Mouse (Mus musculus): ENCODE data around the gene Picalm. TPM values are rescaled to one million over a fixed set of nuclear protein-coding genes. Genes with fewer than 3 reads are reported as not detected.

The Picalm gene
- polyA plus RNA-seq, 1 experiment from 2014 or later, result 27.0 TPM

DNA sequence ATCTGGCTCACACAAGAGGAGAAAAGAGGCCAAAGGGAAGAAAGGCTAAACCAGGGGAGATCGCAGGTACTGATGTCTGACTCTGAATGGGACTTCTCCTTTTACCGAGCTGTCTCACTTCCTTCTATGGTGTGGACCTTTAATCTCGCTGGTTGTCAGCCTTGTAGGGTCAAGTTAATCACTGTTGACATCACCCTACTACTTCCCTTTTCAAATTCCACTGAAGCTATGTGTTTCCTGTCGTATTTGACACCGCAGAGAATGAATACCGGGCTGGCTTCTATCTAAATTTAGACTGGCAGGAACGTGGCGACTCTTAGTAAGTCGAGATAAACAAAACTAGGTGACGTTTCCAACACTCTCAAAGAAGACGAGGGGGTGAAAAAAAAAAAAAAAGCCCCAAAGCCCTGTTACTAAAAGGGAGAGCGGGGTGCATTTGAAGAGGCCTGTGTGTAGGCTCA is 712 bp upstream of the Picalm start:
- Histone ChIP-seq H3K4me1 (ENCODE audit: control insufficient read depth, insufficient read depth, low read length) (0 out of 2 replicates have a peak, but pooled peaks cover 12% of the 10 kb centered on the region), H3K9me3 (ENCODE audit: control insufficient read depth, low read length) (no peaks in the 10 kb centered on the region), H3K4me2 (ENCODE audit: low read depth, low read length) (peak overlapping the region; percentile 77), H3K4me3 (ENCODE audit: low read length) (peak overlapping the region; percentile 92), H3K27me3 (replicated peaks; ENCODE audit: control insufficient read depth, insufficient read depth, low read length) (no peaks in the 10 kb centered on the region), H3K27ac (ENCODE audit: low read length) (peak overlapping the region; percentile 99), H3K9ac (ENCODE audit: low read depth, low read length) (peak overlapping the region; percentile 99), H3K36me3 (ENCODE audit: control insufficient read depth, insufficient read depth, low read length) (no peaks in the 10 kb centered on the region)
- peak; percentile 45 for ATAC-seq
- 2% methylated on average over 12 of the region's 12 CpGs for WGBS

DNA sequence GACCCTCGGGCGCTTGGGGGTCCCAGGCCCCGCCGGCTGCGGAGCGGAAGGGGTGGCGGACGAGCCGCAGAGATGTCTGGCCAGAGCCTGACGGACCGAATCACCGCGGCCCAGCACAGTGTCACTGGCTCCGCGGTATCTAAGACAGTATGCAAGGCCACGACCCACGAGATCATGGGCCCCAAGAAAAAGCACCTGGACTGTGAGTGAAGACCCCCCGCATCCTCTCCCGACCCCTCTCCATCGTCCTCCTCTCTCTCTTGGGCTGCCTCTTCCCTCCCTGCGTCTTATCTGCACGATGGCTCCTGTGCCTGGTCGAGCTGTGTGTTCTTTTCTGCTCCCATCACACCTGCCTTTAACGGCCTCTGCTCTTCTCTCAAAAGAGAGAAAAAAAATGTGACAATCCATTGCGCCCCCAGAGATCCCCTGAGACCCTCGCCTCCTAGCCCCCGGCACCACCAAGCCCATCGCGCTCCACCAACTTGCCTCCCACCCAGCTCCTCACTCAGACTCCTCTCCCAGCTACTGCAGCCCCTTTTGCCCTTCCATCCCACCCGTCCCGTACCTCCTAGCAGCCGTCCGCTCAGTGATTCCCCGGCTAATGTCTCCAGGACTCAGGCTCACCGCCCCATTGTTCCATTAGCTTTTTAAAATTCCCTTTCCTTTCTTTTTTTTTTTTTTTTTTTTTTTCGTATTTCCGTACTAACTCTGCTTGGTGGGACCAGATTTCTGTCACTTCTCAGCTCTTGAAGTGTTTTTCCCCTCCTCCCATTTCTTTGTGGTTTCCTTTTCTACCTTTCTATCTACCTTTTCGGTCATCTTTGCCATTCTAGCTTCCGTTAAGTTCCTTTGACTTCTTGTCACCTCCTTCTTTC is 725 bp downstream of the Picalm start:
- Histone ChIP-seq H3K4me1 (ENCODE audit: control insufficient read depth, insufficient read depth, low read length) (0 out of 2 replicates have a peak, but pooled peaks cover 8% of the 10 kb centered on the region), H3K27me3 (replicated peaks; ENCODE audit: control insufficient read depth, insufficient read depth, low read length) (no peaks in the 10 kb centered on the region), H3K4me3 (ENCODE audit: low read length) (peak overlapping the region; percentile 92), H3K27ac (ENCODE audit: low read length) (peak overlapping the region; percentile 96), H3K4me2 (ENCODE audit: low read depth, low read length) (peak overlapping the region; percentile 81), H3K9ac (ENCODE audit: low read depth, low read length) (peak overlapping the region; percentile 99), H3K36me3 (ENCODE audit: control insufficient read depth, insufficient read depth, low read length) (no peaks in the 10 kb centered on the region), H3K9me3 (ENCODE audit: control insufficient read depth, low read length) (no peaks in the 10 kb centered on the region)
- WGBS, result 1% methylated on average over 37 of the region's 39 CpGs
- ATAC-seq, result peak; percentile 59

DNA sequence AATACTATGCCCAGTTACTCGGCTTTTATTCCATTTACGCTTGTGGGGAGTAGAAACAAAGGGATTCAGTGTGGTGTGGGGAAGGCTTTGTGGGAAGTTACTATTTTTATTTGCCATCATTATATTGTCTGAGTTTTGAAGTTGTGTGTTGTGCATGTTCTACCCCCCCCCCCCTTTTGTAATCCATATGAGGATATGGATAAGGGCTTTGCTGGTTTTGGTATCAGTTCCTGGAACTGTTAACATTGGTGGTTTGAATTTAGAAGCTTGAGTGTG is 1.3 kb downstream of the Picalm start:
- Histone ChIP-seq H3K9ac (ENCODE audit: low read depth, low read length) (peak overlapping the region; percentile 99), H3K4me1 (ENCODE audit: control insufficient read depth, insufficient read depth, low read length) (0 out of 2 replicates have a peak, but pooled peaks cover 8% of the 10 kb centered on the region), H3K4me2 (ENCODE audit: low read depth, low read length) (peak overlapping the region; percentile 81), H3K36me3 (ENCODE audit: control insufficient read depth, insufficient read depth, low read length) (no peaks in the 10 kb centered on the region), H3K27me3 (replicated peaks; ENCODE audit: control insufficient read depth, insufficient read depth, low read length) (no peaks in the 10 kb centered on the region), H3K27ac (ENCODE audit: low read length) (peak overlapping the region; percentile 96), H3K9me3 (ENCODE audit: control insufficient read depth, low read length) (no peaks in the 10 kb centered on the region), H3K4me3 (ENCODE audit: low read length) (peak overlapping the region; percentile 92)
- no peak for ATAC-seq
- under 1% methylated on average over 2 of the region's 2 CpGs for WGBS

DNA sequence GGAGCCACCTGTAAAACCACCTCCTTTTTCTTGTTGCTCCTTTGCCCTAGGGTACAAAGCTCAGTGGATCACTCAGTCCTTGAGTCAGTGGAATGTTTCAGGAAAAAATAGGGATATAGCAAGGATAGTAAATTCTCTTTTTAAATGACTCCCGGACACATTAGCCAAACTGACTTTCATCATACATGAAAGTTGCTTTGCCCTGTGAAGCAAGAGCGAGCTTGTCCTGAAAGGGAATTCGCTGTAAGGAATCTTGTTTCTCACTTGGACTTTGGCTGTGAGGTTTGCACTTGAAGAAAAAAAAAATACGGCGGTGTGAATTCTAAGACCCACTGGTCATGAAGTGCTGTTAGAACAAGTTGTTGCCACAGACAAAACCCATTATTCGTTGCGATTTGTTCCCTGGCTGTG is 1.8 kb downstream of the Picalm start:
- peak overlapping the region; percentile 99 for H3K9ac ChIP-seq (ENCODE audit: low read depth, low read length)
- H3K4me1 ChIP-seq (ENCODE audit: control insufficient read depth, insufficient read depth, low read length), result 0 out of 2 replicates have a peak, but pooled peaks cover 12% of the 10 kb centered on the region
- no peaks in the 10 kb centered on the region for H3K27me3 ChIP-seq (replicated peaks; ENCODE audit: control insufficient read depth, insufficient read depth, low read length)
- H3K4me3 ChIP-seq (ENCODE audit: low read length), result peak overlapping the region; percentile 92
- H3K27ac ChIP-seq (ENCODE audit: low read length), result peak overlapping the region; percentile 96
- no peaks in the 10 kb centered on the region for H3K36me3 ChIP-seq (ENCODE audit: control insufficient read depth, insufficient read depth, low read length)
- peak overlapping the region; percentile 81 for H3K4me2 ChIP-seq (ENCODE audit: low read depth, low read length)
- WGBS, result 3% methylated on average over 7 of the region's 7 CpGs
- H3K9me3 ChIP-seq (ENCODE audit: control insufficient read depth, low read length), result no peaks in the 10 kb centered on the region
- ATAC-seq, result peak; percentile 16; the same call in 1 of the 2 replicates

DNA sequence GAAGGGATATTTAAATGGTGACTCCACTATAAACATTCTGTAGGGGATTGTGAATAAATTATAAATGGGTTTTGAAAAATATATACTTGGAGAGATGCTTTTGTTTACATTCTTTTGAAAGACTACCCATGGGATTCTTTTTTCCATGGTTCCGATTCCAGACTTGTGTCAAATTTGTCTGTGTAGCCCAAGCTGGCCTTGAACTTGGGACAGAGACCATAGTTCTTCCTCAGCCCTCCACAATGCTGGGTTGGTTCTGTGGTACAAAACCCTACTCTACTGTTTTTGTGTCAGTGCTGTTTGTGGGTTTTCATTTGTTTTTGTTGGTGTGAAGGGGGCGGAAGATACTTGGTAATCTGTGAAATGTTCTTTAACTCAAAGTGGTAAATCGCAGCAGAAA is 2.3 kb downstream of the Picalm start:
- no peak for ATAC-seq
- peak overlapping the region; percentile 99 for H3K9ac ChIP-seq (ENCODE audit: low read depth, low read length)
- H3K4me3 ChIP-seq (ENCODE audit: low read length), result peak overlapping the region; percentile 92

DNA sequence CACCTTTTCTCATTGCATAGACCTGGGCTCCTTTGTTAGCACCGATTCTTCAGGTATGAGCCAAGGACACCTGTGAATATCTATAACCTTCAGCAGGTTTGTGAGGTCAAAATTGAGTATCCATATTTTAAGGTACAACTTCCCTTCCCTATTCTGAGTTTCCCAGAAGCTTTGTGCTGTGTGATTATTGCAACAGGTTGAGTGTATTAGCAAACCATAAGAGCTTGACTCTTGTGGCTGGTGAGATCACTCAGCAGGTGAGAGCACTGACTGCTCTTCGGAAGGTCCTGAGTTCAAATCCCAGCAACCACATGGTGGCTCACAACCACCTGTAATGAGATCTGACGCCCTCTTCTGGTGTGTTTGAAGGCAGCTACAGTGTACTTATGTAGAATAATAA is 6.7 kb downstream of the Picalm start:
- ATAC-seq, result no peak
- no peak overlapping the region for H3K4me3 ChIP-seq (ENCODE audit: low read length)
- no peak overlapping the region for H3K9ac ChIP-seq (ENCODE audit: low read depth, low read length)
- H3K4me1 ChIP-seq (ENCODE audit: control insufficient read depth, insufficient read depth, low read length), result peaks cover 18% of the 10 kb centered on the region
- H3K27me3 ChIP-seq (replicated peaks; ENCODE audit: control insufficient read depth, insufficient read depth, low read length), result no peaks in the 10 kb centered on the region
- no peak overlapping the region for H3K27ac ChIP-seq (ENCODE audit: low read length)
- WGBS, result 76% methylated on average over 3 of the region's 3 CpGs
- no peaks in the 10 kb centered on the region for H3K36me3 ChIP-seq (ENCODE audit: control insufficient read depth, insufficient read depth, low read length)
- no peak overlapping the region for H3K4me2 ChIP-seq (ENCODE audit: low read depth, low read length)
- H3K9me3 ChIP-seq (ENCODE audit: control insufficient read depth, low read length), result no peaks in the 10 kb centered on the region

More for the DNA sequence above, 2.3 kb downstream of the Picalm start:
- WGBS, result 44% methylated on average over 3 of the region's 3 CpGs
- Histone ChIP-seq H3K27ac (ENCODE audit: low read length) (peak overlapping the region; percentile 96), H3K27me3 (replicated peaks; ENCODE audit: control insufficient read depth, insufficient read depth, low read length) (no peaks in the 10 kb centered on the region), H3K9me3 (ENCODE audit: control insufficient read depth, low read length) (no peaks in the 10 kb centered on the region), H3K4me2 (ENCODE audit: low read depth, low read length) (peak overlapping the region; percentile 81), H3K4me1 (ENCODE audit: control insufficient read depth, insufficient read depth, low read length) (0 out of 2 replicates have a peak, but pooled peaks cover 13% of the 10 kb centered on the region), H3K36me3 (ENCODE audit: control insufficient read depth, insufficient read depth, low read length) (no peaks in the 10 kb centered on the region)

DNA sequence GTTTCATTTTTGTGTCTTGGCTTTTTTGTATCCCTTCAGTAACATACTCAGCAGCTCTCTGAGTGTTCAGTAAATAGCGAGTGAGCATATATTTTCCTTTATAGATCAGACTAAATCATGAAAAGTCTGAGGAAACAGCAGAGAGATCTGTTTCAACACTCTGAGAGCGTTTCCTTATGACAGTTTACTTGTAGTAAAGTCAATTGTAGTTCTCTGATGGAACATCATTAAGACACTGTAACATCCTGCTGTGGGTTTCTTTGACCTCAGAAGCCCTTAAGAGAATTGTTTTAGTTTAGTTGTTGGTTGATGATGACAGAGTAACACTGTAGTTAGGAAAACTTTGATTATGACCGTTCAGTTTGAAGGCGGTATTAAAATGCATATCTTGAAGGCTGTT is 8.3 kb downstream of the Picalm start:
- no peak for ATAC-seq
- Histone ChIP-seq H3K9me3 (ENCODE audit: control insufficient read depth, low read length) (no peaks in the 10 kb centered on the region), H3K9ac (ENCODE audit: low read depth, low read length) (no peak overlapping the region), H3K4me1 (ENCODE audit: control insufficient read depth, insufficient read depth, low read length) (peaks cover 18% of the 10 kb centered on the region), H3K4me3 (ENCODE audit: low read length) (no peak overlapping the region), H3K27ac (ENCODE audit: low read length) (no peak overlapping the region), H3K36me3 (ENCODE audit: control insufficient read depth, insufficient read depth, low read length) (no peaks in the 10 kb centered on the region), H3K27me3 (replicated peaks; ENCODE audit: control insufficient read depth, insufficient read depth, low read length) (no peaks in the 10 kb centered on the region), H3K4me2 (ENCODE audit: low read depth, low read length) (no peak overlapping the region)
- WGBS, result 66% methylated on average over 4 of the region's 4 CpGs

DNA sequence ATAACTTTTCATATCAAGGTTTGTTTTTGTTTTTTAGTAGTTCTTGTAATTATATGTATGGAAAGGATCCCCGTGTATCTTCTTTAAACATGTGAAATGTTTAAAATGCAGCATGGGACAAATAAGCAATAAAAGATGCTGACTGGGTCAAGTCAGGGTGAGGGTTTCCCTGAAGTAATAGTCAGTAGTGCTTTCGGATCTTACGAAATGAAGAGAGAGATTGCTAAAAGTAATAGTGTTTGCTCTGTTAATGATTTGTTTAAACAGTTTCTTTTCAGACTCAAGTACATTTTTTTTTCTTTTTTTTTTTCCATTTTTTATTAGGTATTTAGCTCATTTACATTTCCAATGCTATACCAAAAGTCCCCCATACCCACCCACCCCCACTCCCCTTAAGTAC is 10.3 kb downstream of the Picalm start:
- no peak overlapping the region for H3K4me3 ChIP-seq (ENCODE audit: low read length)
- H3K9ac ChIP-seq (ENCODE audit: low read depth, low read length), result no peak overlapping the region
- no peaks in the 10 kb centered on the region for H3K27me3 ChIP-seq (replicated peaks; ENCODE audit: control insufficient read depth, insufficient read depth, low read length)
- no peaks in the 10 kb centered on the region for H3K9me3 ChIP-seq (ENCODE audit: control insufficient read depth, low read length)
- no peaks in the 10 kb centered on the region for H3K36me3 ChIP-seq (ENCODE audit: control insufficient read depth, insufficient read depth, low read length)
- 29% methylated on average over 3 of the region's 3 CpGs for WGBS
- no peak overlapping the region for H3K27ac ChIP-seq (ENCODE audit: low read length)
- H3K4me1 ChIP-seq (ENCODE audit: control insufficient read depth, insufficient read depth, low read length), result peaks cover 19% of the 10 kb centered on the region
- no peak overlapping the region for H3K4me2 ChIP-seq (ENCODE audit: low read depth, low read length)
- no peak for ATAC-seq

DNA sequence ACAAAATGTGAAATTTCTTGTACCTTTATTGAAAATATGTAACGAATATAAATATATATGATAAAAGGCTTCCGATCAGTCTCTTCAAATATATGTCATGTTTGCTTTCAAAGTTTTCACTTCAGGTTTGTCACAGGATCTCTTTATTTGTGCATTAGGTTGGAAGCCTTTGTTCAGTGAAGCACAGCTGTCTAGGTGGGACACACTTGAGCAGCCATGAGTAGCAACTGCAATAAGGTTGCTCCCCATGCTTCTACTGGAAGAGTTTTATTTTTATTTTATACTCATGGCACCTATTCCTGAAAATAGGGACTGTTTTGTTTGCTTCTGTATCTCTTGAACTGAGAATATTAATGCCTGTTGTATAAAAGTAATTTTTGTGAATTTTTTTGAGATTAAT is 14.3 kb downstream of the Picalm start:
- Histone ChIP-seq H3K4me2 (ENCODE audit: low read depth, low read length) (no peak overlapping the region), H3K9ac (ENCODE audit: low read depth, low read length) (no peak overlapping the region), H3K27me3 (replicated peaks; ENCODE audit: control insufficient read depth, insufficient read depth, low read length) (no peaks in the 10 kb centered on the region), H3K4me1 (ENCODE audit: control insufficient read depth, insufficient read depth, low read length) (peaks cover 34% of the 10 kb centered on the region), H3K4me3 (ENCODE audit: low read length) (no peak overlapping the region), H3K36me3 (ENCODE audit: control insufficient read depth, insufficient read depth, low read length) (no peaks in the 10 kb centered on the region), H3K27ac (ENCODE audit: low read length) (no peak overlapping the region), H3K9me3 (ENCODE audit: control insufficient read depth, low read length) (no peaks in the 10 kb centered on the region)
- no peak for ATAC-seq
- 86% methylated on average over 2 of the region's 2 CpGs for WGBS
